Comparison of ENCODE assay signal across 13 mouse cellular contexts in the genomic region with DNA sequence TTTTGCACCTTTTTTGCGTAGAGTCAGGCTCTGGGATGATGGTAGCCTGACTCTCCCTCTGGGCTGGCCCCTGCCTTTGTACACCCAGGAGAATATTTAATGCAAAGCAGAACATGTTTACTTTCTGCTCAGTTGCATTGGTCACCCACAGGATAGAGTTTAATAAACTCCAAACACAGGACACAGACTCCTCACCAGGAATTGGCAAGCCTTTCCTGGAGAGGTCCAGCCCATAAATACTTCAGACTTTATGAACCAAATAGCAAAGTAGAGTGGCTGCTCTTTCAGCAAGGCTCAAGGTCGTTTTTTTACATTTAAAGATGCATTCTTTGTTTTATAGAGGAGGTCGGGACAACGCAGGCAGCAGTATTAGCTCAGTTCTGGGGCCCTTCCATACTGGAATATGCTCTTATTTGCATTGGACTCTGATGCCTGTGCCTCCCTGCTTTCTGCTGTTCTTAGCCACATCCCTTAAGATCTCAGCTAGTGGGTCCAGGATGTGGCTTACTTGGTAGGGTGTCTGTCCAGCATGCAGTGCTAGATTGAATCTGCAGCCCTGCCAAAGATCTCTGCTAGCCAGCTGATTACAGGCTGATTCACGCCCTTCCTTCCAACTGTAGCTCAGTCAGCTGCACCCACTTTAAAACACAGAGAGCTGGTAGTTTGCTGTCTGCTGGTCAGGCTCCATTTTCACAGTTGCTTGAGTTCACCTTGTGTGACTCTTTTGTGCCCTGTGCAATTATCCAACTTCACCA.
DNase-seq lines count a peak whose midpoint lies in the region; ATAC-seq lines count a peak whose summit lies in the region.
"Had no signal": no experiment of that assay in that cellular context is flagged by ENCODE, and none has a peak within 500 bp of the region (broad histone marks: within the 10 kb centered on the region; RNA-seq: fewer than 3 reads in every experiment).

No protein-coding gene starts in this region.

- no peak overlapping the region for H3K4me2 ChIP-seq in embryonic facial prominence, embryonic 14.5 days (ENCODE audit: low read depth, low read length)

- H3K9ac ChIP-seq in embryonic facial prominence, embryonic 14.5 days (ENCODE audit: low read depth, low read length) = no peak overlapping the region

- no peaks in the 10 kb centered on the region for H3K4me1 ChIP-seq in embryonic facial prominence, embryonic 14.5 days (ENCODE audit: control insufficient read depth, insufficient read depth, low read length)

- H3K27ac ChIP-seq in embryonic facial prominence, embryonic 14.5 days (replicated peaks; ENCODE audit: low read depth, low read length) = no peak overlapping the region

- H3K27me3 ChIP-seq in embryonic facial prominence, embryonic 14.5 days (replicated peaks; ENCODE audit: control insufficient read depth, insufficient read depth, low read length) = no peaks in the 10 kb centered on the region

- no peak overlapping the region for H3K4me3 ChIP-seq in embryonic facial prominence, embryonic 14.5 days (ENCODE audit: low read depth, low read length)
- H3K4me3 ChIP-seq: erythroblast, embryonic 14.5 days had no signal

- ATAC-seq in embryonic facial prominence, embryonic 14.5 days (ENCODE audit: low read depth) = no peak
- ATAC-seq in hematopoietic stem cell, adult 5-6 weeks (replicated peaks in 1 of 2; ENCODE audit: insufficient read depth in 1 of 2, low FRiP score in 2 of 2, low TSS enrichment in 1 of 2, low read depth in 1 of 2, poor library complexity in 2 of 2, severe bottlenecking in 2 of 2) = peak; percentile 36 to 42; a peak in 3 of 4 replicates
- ATAC-seq: inflammation-experienced regulatory T-cells, adult 6 months; midbrain, embryonic 16.5 days had no signal

- DNase-seq in adrenal gland, adult 2 months = peak; percentile 11
- DNase-seq in adrenal gland, adult 18-20 months (ENCODE audit: low spot score in 2 of 2) = no peak
- DNase-seq in embryonic facial prominence, embryonic 14.5 days (ENCODE audit: low spot score) = peak; percentile 13
- peak; percentile 6 to 30 for DNase-seq in kidney, postnatal 4 days
- DNase-seq in liver = no peak
- DNase-seq in thymus, adult 18-20 months = no peak
- no peak for DNase-seq in right cerebral cortex, adult 2 months (ENCODE audit: low spot score in 2 of 2)
- DNase-seq: cerebellum, postnatal 25 days had no signal

- H3K9me3 ChIP-seq in embryonic facial prominence, embryonic 14.5 days (ENCODE audit: control insufficient read depth, low read length) = no peaks in the 10 kb centered on the region
- H3K9me3 ChIP-seq: G1E had no signal

- no peaks in the 10 kb centered on the region for H3K36me3 ChIP-seq in embryonic facial prominence, embryonic 14.5 days (ENCODE audit: control insufficient read depth, insufficient read depth, low read length)
- H3K36me3 ChIP-seq: G1E had no signal

- 48% methylated on average over 5 of the region's 5 CpGs for WGBS in embryonic facial prominence, embryonic 14.5 days

Comparison
In these comparisons a context has a peak if more than half of its experiments do, and no peak if none do; other contexts are left out.
1. DNase-seq: peak in adrenal gland, adult 2 months (single experiment), embryonic facial prominence, embryonic 14.5 days (single experiment) and kidney, postnatal 4 days (2 of 2); none in adrenal gland, adult 18-20 months (0 of 2), liver (single experiment), thymus, adult 18-20 months (0 of 2) and right cerebral cortex, adult 2 months (0 of 2).